Comparison of ENCODE assay signal across 8 mouse cellular contexts in genomic region chr7:112841886-112842285, GRCm38 (mm10).
A peak's percentile ranks its signal among the peaks of the same experiment; 100 is the strongest.
DNase-seq lines count a peak whose midpoint lies in the region; ATAC-seq lines count a peak whose summit lies in the region.

No protein-coding gene starts in this region.

- peak overlapping the region; percentile 16; the same call in 1 of the 2 replicates for H3K4me2 ChIP-seq in heart, embryonic 14.5 days (ENCODE audit: low read length)

- no peak overlapping the region for H3K4me3 ChIP-seq in heart, embryonic 14.5 days (ENCODE audit: control insufficient read depth in 1 of 2, insufficient read depth in 1 of 2, low read depth in 1 of 2, low read length in 2 of 2)

- H3K27me3 ChIP-seq in heart, embryonic 14.5 days (ENCODE audit: control insufficient read depth, insufficient read depth, low read length), result no peaks in the 10 kb centered on the region

- peaks cover 4% of the 10 kb centered on the region for H3K9me3 ChIP-seq in heart, embryonic 14.5 days (ENCODE audit: control insufficient read depth, low read length)

- WGBS in heart, embryonic 14.5 days, result 60% methylated on average over 9 of the region's 9 CpGs

- intact Hi-C loops in heart, postnatal 10 days (cut with DNase I), result no loop called here

- no peak overlapping the region; a peak in 1 of 4 replicates for H3K27ac ChIP-seq in heart, embryonic 14.5 days (replicated peaks in 1 of 2; ENCODE audit: control insufficient read depth in 1 of 2, insufficient read depth in 1 of 2, low read depth in 2 of 2, low read length in 2 of 2)

- H3K4me1 ChIP-seq in heart, embryonic 14.5 days (ENCODE audit: control insufficient read depth in 2 of 2, insufficient read depth in 2 of 2, low read length in 2 of 2), result peaks cover 2 to 5% of the 10 kb centered on the region in 2 experiments; a peak in 1 of 4 replicates

- DNase-seq in heart, postnatal 10 days, result no peak
- peak; percentile 71 for DNase-seq in brain, adult 2 months (ENCODE audit: low read depth, low spot score)
- DNase-seq in forelimb bud, embryonic 11.5 days (ENCODE audit: low read depth, low spot score), result peak; percentile 82
- DNase-seq in lung, postnatal 10 days, result peak; percentile 33
- no peak for DNase-seq in natural killer cell, adult 2 months (ENCODE audit: low spot score in 2 of 2)
- no peak for DNase-seq in urinary bladder, postnatal 25 days (ENCODE audit: low spot score)

- no peak for ATAC-seq in heart, embryonic 14.5 days (ENCODE audit: insufficient number of reproducible peaks, insufficient read depth, low FRiP score, low read depth)
- ATAC-seq in monocyte, adult 5-6 weeks (replicated peaks; ENCODE audit: insufficient number of reproducible peaks, low FRiP score, low TSS enrichment, poor library complexity, severe bottlenecking), result no peak

- no peak overlapping the region for H3K9ac ChIP-seq in heart, embryonic 14.5 days (ENCODE audit: low read length)

- H3K36me3 ChIP-seq in heart, embryonic 14.5 days (ENCODE audit: control insufficient read depth, insufficient read depth, low read length), result peaks cover 15% of the 10 kb centered on the region

Comparison
In these comparisons a context has a peak if more than half of its experiments do, and no peak if none do; other contexts are left out.
1. DNase-seq: peak in brain, adult 2 months (single experiment), forelimb bud, embryonic 11.5 days (single experiment) and lung, postnatal 10 days (single experiment); none in heart, postnatal 10 days (0 of 2), natural killer cell, adult 2 months (0 of 2) and urinary bladder, postnatal 25 days (single experiment).